Mouse (Mus musculus): ENCODE data around the gene Mrpl17. TPM values are rescaled to one million over a fixed set of nuclear protein-coding genes. Genes with fewer than 3 reads are reported as not detected.

Mrpl17 gene
- polyA plus RNA-seq, 1 experiment = 53.7 TPM

DNA sequence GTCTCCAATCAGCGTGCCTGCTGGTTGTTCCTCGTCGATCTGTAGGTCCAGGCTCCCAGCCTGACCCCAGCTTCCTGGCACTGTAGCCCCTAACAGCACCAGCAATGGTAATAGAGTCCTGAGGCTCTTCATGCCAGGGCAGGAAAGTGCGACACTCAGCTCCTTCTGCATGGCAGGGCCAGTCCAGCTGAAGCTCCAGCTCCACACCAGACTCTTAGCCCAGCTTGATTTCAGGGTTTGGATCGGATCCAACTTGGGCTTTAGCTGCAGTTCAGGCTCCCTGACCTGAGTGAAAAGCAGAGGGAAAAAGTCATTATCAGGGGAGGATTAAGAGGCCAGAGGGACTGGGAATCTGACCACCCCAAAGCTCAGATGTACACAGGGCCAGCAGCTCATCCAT is 37.9 kb downstream of the Mrpl17 start:
- H3K4me3 ChIP-seq (ENCODE audit: insufficient read depth, low read length) = no peak overlapping the region
- TF ChIP-seq POLR2A (IDR thresholded peaks at IDR 0.05; ENCODE audit: borderline replicate concordance, low read depth, low read length) = no peak
- TF ChIP-seq CTCF (IDR thresholded peaks at IDR 0.05; ENCODE audit: low read depth, low read length) = no peak
- peaks cover 25% of the 10 kb centered on the region for H3K4me1 ChIP-seq (ENCODE audit: control insufficient read depth, insufficient read depth, low read length)
- H3K27ac ChIP-seq (ENCODE audit: insufficient read depth, low read depth, low read length) = no peak overlapping the region

DNA sequence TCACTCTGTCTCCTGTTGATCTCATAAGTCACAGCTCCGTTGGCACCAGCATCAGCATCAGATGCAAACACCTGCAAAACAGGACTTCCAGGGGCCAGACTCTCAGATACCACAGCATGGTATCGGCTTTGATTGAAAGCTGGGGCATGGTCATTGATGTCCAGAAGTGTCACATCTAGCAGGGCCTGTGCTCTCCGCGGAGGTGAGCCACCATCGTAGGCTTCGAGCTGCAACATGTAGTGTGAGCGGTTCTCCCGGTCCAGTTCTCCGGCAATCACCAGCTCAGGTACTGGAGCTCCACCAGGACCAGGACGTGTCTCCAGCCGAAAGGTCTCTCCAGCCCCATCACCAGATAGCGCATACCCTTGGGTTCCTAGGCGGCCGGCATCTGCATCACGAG is 38.6 kb downstream of the Mrpl17 start:
- Histone ChIP-seq H3K4me1 (ENCODE audit: control insufficient read depth, insufficient read depth, low read length) (peaks cover 28% of the 10 kb centered on the region), H3K27ac (ENCODE audit: insufficient read depth, low read depth, low read length) (no peak overlapping the region), H3K4me3 (ENCODE audit: insufficient read depth, low read length) (no peak overlapping the region)
- TF ChIP-seq CTCF (IDR thresholded peaks at IDR 0.05; ENCODE audit: low read depth, low read length) (no peak), POLR2A (IDR thresholded peaks at IDR 0.05; ENCODE audit: borderline replicate concordance, low read depth, low read length) (no peak)

DNA sequence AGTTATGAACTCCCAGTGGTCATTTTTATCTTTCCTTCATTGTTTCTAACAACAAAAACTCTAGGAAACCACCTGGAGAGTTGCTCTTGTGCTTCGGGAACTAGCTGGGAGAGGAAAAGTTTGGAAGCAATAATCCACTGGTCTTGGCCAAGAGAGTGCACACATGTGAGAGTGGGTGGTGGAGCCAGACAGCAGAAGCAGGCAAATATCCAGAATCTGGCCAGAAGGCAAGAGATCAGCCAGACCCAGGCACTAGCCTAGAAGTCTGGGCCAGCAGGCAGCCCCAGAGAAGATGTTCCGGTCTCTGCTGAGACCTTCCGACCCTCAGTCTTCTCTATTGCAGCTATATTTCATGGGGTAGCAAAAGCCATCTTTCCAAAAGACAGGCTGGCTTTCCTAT is 40.9 kb downstream of the Mrpl17 start:
- peaks cover 30% of the 10 kb centered on the region for H3K4me1 ChIP-seq (ENCODE audit: control insufficient read depth, insufficient read depth, low read length)
- H3K27ac ChIP-seq (ENCODE audit: insufficient read depth, low read depth, low read length) = no peak overlapping the region
- TF ChIP-seq CTCF (IDR thresholded peaks at IDR 0.05; ENCODE audit: low read depth, low read length) = no peak
- no peak for TF ChIP-seq POLR2A (IDR thresholded peaks at IDR 0.05; ENCODE audit: borderline replicate concordance, low read depth, low read length)
- no peak overlapping the region for H3K4me3 ChIP-seq (ENCODE audit: insufficient read depth, low read length)

DNA sequence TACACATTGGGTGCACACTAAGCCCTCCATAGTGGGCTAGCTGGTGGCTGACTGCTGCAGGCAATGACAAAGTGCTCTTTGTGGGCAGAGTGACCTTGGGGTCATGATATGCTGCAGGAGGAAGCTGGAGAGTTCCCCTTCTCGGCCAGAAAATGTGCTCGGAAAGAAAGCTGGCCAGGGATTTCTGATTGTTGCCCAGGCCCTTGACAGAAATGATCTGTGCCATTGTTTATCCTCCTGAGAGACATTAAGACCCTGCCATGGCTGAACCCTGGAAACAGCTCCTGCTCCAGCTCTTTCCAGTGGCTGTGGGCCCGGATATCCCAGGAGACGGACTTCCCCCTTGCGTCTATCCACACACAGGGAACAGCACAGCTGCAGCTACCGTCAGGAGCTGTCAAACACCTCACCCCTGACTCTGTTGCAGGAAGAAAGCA is 43.2 kb downstream of the Mrpl17 start:
- Histone ChIP-seq H3K27ac (ENCODE audit: insufficient read depth, low read depth, low read length) (peak overlapping the region; percentile 82), H3K4me3 (ENCODE audit: insufficient read depth, low read length) (0 out of 2 replicates have a peak overlapping the region, but pooled peaks have one; percentile 14), H3K4me1 (ENCODE audit: control insufficient read depth, insufficient read depth, low read length) (peaks cover 30% of the 10 kb centered on the region)
- no peak for TF ChIP-seq POLR2A (IDR thresholded peaks at IDR 0.05; ENCODE audit: borderline replicate concordance, low read depth, low read length)
- TF ChIP-seq CTCF (IDR thresholded peaks at IDR 0.05; ENCODE audit: low read depth, low read length) = no peak

DNA sequence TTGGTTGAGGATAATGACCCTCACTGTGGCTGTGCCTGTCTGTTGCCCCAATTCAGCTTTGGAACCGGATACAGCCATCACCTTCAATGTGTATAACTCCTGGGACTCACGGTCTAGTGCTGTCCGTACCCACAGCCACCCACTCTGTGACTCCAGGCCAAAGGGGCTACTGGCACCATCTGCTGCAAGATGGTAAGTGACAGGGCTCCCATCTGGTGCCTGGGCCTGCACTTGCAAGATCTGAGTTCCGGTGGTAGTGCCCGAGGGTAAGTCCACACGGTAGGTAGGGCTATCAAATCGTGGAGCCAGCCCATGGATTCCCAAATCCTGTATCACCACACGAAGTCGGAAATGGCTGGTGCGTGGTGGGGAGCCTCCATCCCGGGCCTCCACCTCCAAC is 46.6 kb downstream of the Mrpl17 start:
- Histone ChIP-seq H3K4me3 (ENCODE audit: insufficient read depth, low read length) (no peak overlapping the region), H3K4me1 (ENCODE audit: control insufficient read depth, insufficient read depth, low read length) (peaks cover 23% of the 10 kb centered on the region), H3K27ac (ENCODE audit: insufficient read depth, low read depth, low read length) (no peak overlapping the region)
- no peak for TF ChIP-seq POLR2A (IDR thresholded peaks at IDR 0.05; ENCODE audit: borderline replicate concordance, low read depth, low read length)
- no peak for TF ChIP-seq CTCF (IDR thresholded peaks at IDR 0.05; ENCODE audit: low read depth, low read length)

DNA sequence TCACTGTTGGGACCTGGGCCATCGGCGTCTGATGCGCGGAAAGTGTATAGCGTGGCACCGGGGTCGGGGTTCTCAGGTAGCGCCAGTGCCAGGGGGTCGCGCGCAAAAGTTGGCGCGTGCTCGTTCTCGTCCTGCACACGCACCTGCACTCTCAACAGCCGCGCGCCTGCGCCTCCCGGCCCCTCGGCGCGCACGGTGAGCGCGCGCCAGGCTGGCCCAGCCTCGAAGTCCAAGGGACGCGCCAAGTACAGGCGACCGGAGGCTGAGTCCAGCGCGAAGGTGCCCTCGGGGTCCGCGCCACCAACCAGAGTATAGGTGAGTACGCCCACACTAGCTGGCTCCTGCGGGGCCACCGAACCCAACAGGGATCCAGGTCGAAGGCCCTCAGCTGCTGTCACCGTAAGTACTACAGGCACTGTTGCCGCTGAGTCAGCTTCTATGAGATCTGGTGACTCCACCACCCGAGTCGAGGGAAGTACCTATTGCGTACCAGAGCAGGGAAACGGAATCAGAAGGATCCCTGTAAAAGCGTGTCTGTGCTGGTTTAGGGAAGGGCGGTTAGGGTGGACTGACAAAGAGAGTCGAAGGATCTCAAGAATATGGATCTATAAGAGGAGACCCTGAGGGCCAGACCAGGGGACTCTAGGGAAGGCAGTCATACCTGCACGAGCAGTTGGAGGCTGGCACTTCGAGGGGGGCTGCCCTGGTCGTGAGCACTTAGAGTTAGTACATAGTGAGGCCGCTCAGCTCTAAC is 48.2 kb downstream of the Mrpl17 start:
- TF ChIP-seq POLR2A (IDR thresholded peaks at IDR 0.05; ENCODE audit: borderline replicate concordance, low read depth, low read length) = no peak
- TF ChIP-seq CTCF (IDR thresholded peaks at IDR 0.05; ENCODE audit: low read depth, low read length) = no peak
- peaks cover 13% of the 10 kb centered on the region for H3K4me1 ChIP-seq (ENCODE audit: control insufficient read depth, insufficient read depth, low read length)
- H3K4me3 ChIP-seq (ENCODE audit: insufficient read depth, low read length) = peak overlapping the region; percentile 63
- no peak overlapping the region for H3K27ac ChIP-seq (ENCODE audit: insufficient read depth, low read depth, low read length)

DNA sequence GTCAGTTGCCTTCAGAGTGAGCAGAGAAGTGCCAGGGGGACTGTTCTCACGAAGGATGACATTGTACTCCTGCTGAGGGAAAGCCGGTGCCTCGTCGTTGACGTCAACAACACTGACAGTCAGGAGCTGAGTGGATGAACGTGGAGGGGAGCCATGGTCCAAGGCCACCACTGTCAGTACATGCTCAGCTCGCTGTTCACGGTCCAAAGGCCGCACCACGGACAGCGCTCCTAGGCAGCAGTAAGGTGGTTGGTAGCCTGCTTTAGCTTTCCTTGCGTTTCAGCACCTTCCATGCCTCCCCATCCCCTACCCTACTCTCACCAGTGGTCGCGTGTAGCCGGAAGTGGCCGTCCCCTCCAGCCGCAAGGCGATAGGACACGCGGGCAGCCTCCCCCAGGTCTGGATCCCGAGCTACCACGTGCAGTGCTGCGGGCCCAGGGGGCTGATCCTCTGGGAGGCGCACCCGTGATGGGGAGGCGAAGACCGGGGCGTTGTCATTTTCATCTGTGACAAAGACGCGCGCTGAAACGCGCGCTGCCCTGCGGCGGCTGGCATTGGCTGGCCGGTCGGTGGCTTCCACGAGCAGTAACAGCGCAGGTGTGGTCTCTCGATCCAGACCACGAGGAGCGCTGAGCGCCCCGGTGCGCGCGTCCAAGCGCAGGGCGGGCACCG is 49.0 kb downstream of the Mrpl17 start:
- no peak for TF ChIP-seq POLR2A (IDR thresholded peaks at IDR 0.05; ENCODE audit: borderline replicate concordance, low read depth, low read length)
- TF ChIP-seq CTCF (IDR thresholded peaks at IDR 0.05; ENCODE audit: low read depth, low read length) = no peak
- Histone ChIP-seq H3K4me1 (ENCODE audit: control insufficient read depth, insufficient read depth, low read length) (peaks cover 8% of the 10 kb centered on the region), H3K4me3 (ENCODE audit: insufficient read depth, low read length) (peak overlapping the region; percentile 63), H3K27ac (ENCODE audit: insufficient read depth, low read depth, low read length) (no peak overlapping the region)

DNA sequence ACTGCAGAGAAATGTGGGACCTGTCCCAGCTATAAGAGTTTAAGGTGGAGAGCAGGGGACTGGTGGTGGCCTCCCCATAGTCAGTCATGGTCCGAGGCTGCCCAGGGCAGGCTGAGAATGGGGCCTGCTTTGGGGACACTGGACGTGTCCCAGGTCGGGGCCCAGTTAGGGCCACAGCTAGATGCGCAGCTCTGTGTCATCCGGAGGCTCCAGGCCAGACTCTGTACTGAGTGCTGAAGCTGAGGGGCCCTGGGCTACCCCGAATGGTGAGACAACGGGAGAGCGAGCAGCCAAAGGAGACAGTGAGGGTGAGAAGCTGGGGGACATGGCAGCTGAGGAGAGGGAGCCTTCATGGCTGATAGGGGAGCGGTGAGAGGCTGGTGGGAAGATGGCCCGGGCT is 57.6 kb downstream of the Mrpl17 start:
- peaks cover 18% of the 10 kb centered on the region for H3K4me1 ChIP-seq (ENCODE audit: control insufficient read depth, insufficient read depth, low read length)
- no peak overlapping the region for H3K27ac ChIP-seq (ENCODE audit: insufficient read depth, low read depth, low read length)
- no peak overlapping the region for H3K4me3 ChIP-seq (ENCODE audit: insufficient read depth, low read length)
- TF ChIP-seq POLR2A (IDR thresholded peaks at IDR 0.05; ENCODE audit: borderline replicate concordance, low read depth, low read length) = no peak
- TF ChIP-seq CTCF (IDR thresholded peaks at IDR 0.05; ENCODE audit: low read depth, low read length) = no peak

Other genes with a start within 250 kb of the Mrpl17 start
- 0.52 and 1.1 TPM in 2 replicates for gene Apbb1, start 229.4 kb downstream of the Mrpl17 start, polyA plus RNA-seq (2012; ENCODE audit: insufficient read depth, insufficient read length, missing spikeins)
- gene Hpx, start 211.0 kb downstream of the Mrpl17 start, polyA plus RNA-seq (2012; ENCODE audit: insufficient read depth, insufficient read length, missing spikeins) = 0.50 TPM in 1 of 2 replicates, not detected in the other
- 66.8 and 66.9 TPM in 2 replicates for gene Trim3, start 177.5 kb downstream of the Mrpl17 start, polyA plus RNA-seq (2012; ENCODE audit: insufficient read depth, insufficient read length, missing spikeins)
- gene Timm10b, start 171.0 kb downstream of the Mrpl17 start, polyA plus RNA-seq (2012; ENCODE audit: insufficient read depth, insufficient read length, missing spikeins) = 129 and 148 TPM in 2 replicates
- 31.7 and 36.4 TPM in 2 replicates for gene Arfip2, start 170.7 kb downstream of the Mrpl17 start, polyA plus RNA-seq (2012; ENCODE audit: insufficient read depth, insufficient read length, missing spikeins)
- gene Gm45799, start 170.5 kb downstream of the Mrpl17 start, polyA plus RNA-seq (2012; ENCODE audit: insufficient read depth, insufficient read length, missing spikeins) = 4.4 and 7.0 TPM in 2 replicates
- gene Dnhd1, start 160.3 kb downstream of the Mrpl17 start, polyA plus RNA-seq (2012; ENCODE audit: insufficient read depth, insufficient read length, missing spikeins) = 3.7 and 5.8 TPM in 2 replicates
- 206 and 213 TPM in 2 replicates for gene Ilk, start 74.5 kb downstream of the Mrpl17 start, polyA plus RNA-seq (2012; ENCODE audit: insufficient read depth, insufficient read length, missing spikeins)
- gene Rrp8, start 73.7 kb downstream of the Mrpl17 start, polyA plus RNA-seq (2012; ENCODE audit: insufficient read depth, insufficient read length, missing spikeins) = 13.9 and 22.3 TPM in 2 replicates
- 120 and 133 TPM in 2 replicates for gene Taf10, start 66.7 kb downstream of the Mrpl17 start, polyA plus RNA-seq (2012; ENCODE audit: insufficient read depth, insufficient read length, missing spikeins)
- gene Tpp1, start 58.9 kb downstream of the Mrpl17 start, polyA plus RNA-seq (2012; ENCODE audit: insufficient read depth, insufficient read length, missing spikeins) = 257 and 299 TPM in 2 replicates
- gene Dchs1, start 23.4 kb downstream of the Mrpl17 start, polyA plus RNA-seq (2012; ENCODE audit: insufficient read depth, insufficient read length, missing spikeins) = 0.49 and 1.0 TPM in 2 replicates
- gene Gm4070, start 142.9 kb upstream of the Mrpl17 start, polyA plus RNA-seq (2012; ENCODE audit: insufficient read depth, insufficient read length, missing spikeins) = 79.1 and 95.8 TPM in 2 replicates